Mouse (Mus musculus): ENCODE measurements at regions not wholly inside any gene's neighbourhood (a gene's known extent, or its start where the extent isn't known, plus 50 kb on each side); places are given as distances from the start of the nearest gene placed in this dataset.

- DNase-seq (ENCODE audit: extremely low spot score in 1 of 2, low spot score in 2 of 2) = no peak
- intact Hi-C loops (cut with DNase I) = no loop called here
Observed at GRCm38 (mm10) chr7:136406258-136407100, 487.9 kb upstream of the Mgmt start.

- intact Hi-C loops (cut with DNase I) = no loop called here
- DNase-seq (ENCODE audit: extremely low spot score in 1 of 2, low spot score in 2 of 2) = no peak
Observed at GRCm38 (mm10) chr7:136414808-136415207, 479.6 kb upstream of the Mgmt start.

GRCm38 (mm10) chr7:136417327-136417726 lies 477.1 kb upstream of the Mgmt start:
- intact Hi-C loops (cut with DNase I) = no loop called here

GRCm38 (mm10) chr7:136423846-136424531 lies 470.4 kb upstream of the Mgmt start:
- intact Hi-C loops (cut with DNase I) = no loop called here
- DNase-seq (ENCODE audit: extremely low spot score in 1 of 2, low spot score in 2 of 2) = peak in 1 of 2 experiments; percentile 28

More at GRCm38 (mm10) chr7:136417327-136417726, 477.1 kb upstream of the Mgmt start:
- DNase-seq (ENCODE audit: extremely low spot score in 1 of 2, low spot score in 2 of 2) = no peak

- intact Hi-C loops (cut with DNase I) = no loop called here
- DNase-seq (ENCODE audit: extremely low spot score in 1 of 2, low spot score in 2 of 2) = no peak
Observed at GRCm38 (mm10) chr7:136427164-136427563, 467.2 kb upstream of the Mgmt start.

- DNase-seq (ENCODE audit: extremely low spot score in 1 of 2, low spot score in 2 of 2) = no peak
- intact Hi-C loops (cut with DNase I) = no loop called here
Observed at GRCm38 (mm10) chr7:136430085-136431011, 464.1 kb upstream of the Mgmt start.

GRCm38 (mm10) chr7:136433699-136434098 lies 460.7 kb upstream of the Mgmt start:
- DNase-seq (ENCODE audit: extremely low spot score in 1 of 2, low spot score in 2 of 2) = no peak
- intact Hi-C loops (cut with DNase I) = no loop called here

- intact Hi-C loops (cut with DNase I) = no loop called here
- DNase-seq (ENCODE audit: extremely low spot score in 1 of 2, low spot score in 2 of 2) = no peak
Observed at GRCm38 (mm10) chr7:136434510-136434909, 459.9 kb upstream of the Mgmt start.

- DNase-seq (ENCODE audit: extremely low spot score in 1 of 2, low spot score in 2 of 2) = no peak
- intact Hi-C loops (cut with DNase I) = no loop called here
Observed at GRCm38 (mm10) chr7:136443436-136443835, 451.0 kb upstream of the Mgmt start.

- intact Hi-C loops (cut with DNase I) = no loop called here
- no peak for DNase-seq (ENCODE audit: extremely low spot score in 1 of 2, low spot score in 2 of 2)
Observed at GRCm38 (mm10) chr7:136445091-136445490, 449.3 kb upstream of the Mgmt start.

GRCm38 (mm10) chr7:136449286-136449685 lies 445.1 kb upstream of the Mgmt start:
- intact Hi-C loops (cut with DNase I) = no loop called here
- peak in 1 of 2 experiments; percentile 45 for DNase-seq (ENCODE audit: extremely low spot score in 1 of 2, low spot score in 2 of 2)

- DNase-seq (ENCODE audit: extremely low spot score in 1 of 2, low spot score in 2 of 2) = no peak
- intact Hi-C loops (cut with DNase I) = no loop called here
Observed at GRCm38 (mm10) chr7:136451672-136452361, 442.6 kb upstream of the Mgmt start.

- intact Hi-C loops (cut with DNase I) = no loop called here
- no peak for DNase-seq (ENCODE audit: extremely low spot score in 1 of 2, low spot score in 2 of 2)
Observed at GRCm38 (mm10) chr7:136452561-136452960, 441.9 kb upstream of the Mgmt start.

GRCm38 (mm10) chr7:136457171-136457570 lies 437.2 kb upstream of the Mgmt start:
- intact Hi-C loops (cut with DNase I) = no loop called here
- no peak for DNase-seq (ENCODE audit: extremely low spot score in 1 of 2, low spot score in 2 of 2)

GRCm38 (mm10) chr7:136457867-136458448 lies 436.5 kb upstream of the Mgmt start:
- intact Hi-C loops (cut with DNase I) = no loop called here
- DNase-seq (ENCODE audit: extremely low spot score in 1 of 2, low spot score in 2 of 2) = no peak

- intact Hi-C loops (cut with DNase I) = loop anchor here (10.0 kb wide), 1 partner anchor 412 kb away; no protein-coding TSS in a partner anchor
- DNase-seq (ENCODE audit: extremely low spot score in 1 of 2, low spot score in 2 of 2) = no peak
Observed at GRCm38 (mm10) chr7:136477135-136477534, 417.3 kb upstream of the Mgmt start.

- intact Hi-C loops (cut with DNase I) = loop anchor here (10.0 kb wide), 2 partner anchors 646 to 984 kb away; no protein-coding TSS in a partner anchor
- DNase-seq (ENCODE audit: extremely low spot score in 1 of 2, low spot score in 2 of 2) = no peak
Observed at GRCm38 (mm10) chr7:136480641-136481202, 413.7 kb upstream of the Mgmt start.

GRCm38 (mm10) chr7:136483237-136483636 lies 411.2 kb upstream of the Mgmt start:
- intact Hi-C loops (cut with DNase I) = loop anchor here (10.0 kb wide), 2 partner anchors 648 to 982 kb away; no protein-coding TSS in a partner anchor
- no peak for DNase-seq (ENCODE audit: extremely low spot score in 1 of 2, low spot score in 2 of 2)

All from left cerebral cortex, postnatal 10 days (tissue).